ENCODE assay signal across 8 mouse cellular contexts in the genomic region with DNA sequence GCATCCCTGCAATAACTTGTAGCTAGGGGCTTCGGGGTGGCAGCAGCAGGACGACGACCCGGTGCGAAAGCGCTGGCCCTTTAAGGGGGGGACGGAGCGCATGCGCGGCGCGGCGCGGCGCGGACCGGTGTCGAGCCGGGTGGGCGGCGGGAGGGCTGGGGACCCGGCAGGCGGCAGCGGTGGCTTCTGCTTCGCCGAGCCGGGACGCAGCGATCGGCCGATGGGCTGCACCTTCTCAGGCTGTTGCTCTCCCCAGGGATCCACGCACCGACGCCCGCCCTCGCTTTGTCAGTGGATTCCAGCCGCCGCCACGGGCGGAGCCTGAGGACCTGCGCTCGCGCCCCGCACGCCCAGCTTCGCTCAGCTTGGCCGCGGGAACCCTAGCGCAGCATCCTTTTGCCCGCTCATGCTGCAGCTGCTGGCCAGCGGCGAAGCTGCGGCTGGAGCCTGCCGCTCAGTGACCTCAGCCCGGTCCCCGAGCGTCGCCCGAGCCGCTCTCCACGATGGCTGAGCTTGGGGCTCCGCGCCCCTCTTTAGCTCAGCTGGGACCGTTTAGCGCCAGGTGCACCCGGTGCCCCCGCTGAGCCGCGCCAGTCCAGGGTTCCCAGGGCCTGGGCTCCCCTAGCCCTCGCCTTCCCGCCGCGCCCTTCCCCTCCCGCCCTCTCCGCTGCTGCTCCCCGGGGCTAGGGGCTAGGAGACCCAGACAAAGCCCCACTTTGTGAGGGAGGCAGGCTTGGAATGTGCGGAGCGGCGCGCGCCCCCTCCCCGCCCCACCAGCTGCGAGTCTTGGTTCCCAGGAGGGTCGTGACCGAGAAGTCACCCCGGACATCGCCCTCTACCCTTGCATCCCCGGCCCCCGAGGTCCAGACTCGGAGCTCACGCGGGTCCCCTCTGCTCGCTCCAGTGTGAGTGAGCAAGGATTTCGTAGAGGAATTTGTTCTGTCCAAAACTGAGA. TPM values are rescaled to one million over a fixed set of nuclear protein-coding genes. Genes with fewer than 3 reads are reported as not detected.
A peak's percentile ranks its signal among the peaks of the same experiment; 100 is the strongest.
DNase-seq lines count a peak whose midpoint lies in the region; ATAC-seq and TF ChIP-seq lines count a peak whose summit lies in the region.

A gene (plus strand): TSS at position 110 of the 955 bp plus-strand sequence.

- peak within 1 kb of the TSS; percentile 84 for H3K4me2 ChIP-seq in hindbrain, postnatal 0 days (ENCODE audit: low read depth, low read length)

- WGBS in hindbrain, postnatal 0 days, result under 1% methylated on average over 91 of the region's 94 CpGs
- 3% methylated on average over 89 of the region's 94 CpGs for WGBS in macrophage (ENCODE audit: missing documents)

- H3K4me1 ChIP-seq in hindbrain, postnatal 0 days (ENCODE audit: insufficient read depth, low read length), result peaks cover 20% of the 10 kb centered on the region

- no peaks in the 10 kb centered on the region for H3K36me3 ChIP-seq in hindbrain, postnatal 0 days (ENCODE audit: insufficient read depth, low read length)
- H3K36me3 ChIP-seq in macrophage (ENCODE audit: inconsistent target), result no peaks in the 10 kb centered on the region

- intact Hi-C loops in left cerebral cortex, postnatal 10 days (cut with DNase I), result loop anchor here (5.0 kb wide), 1 partner anchor 37 kb away; no protein-coding TSS in a partner anchor

- H3K27me3 ChIP-seq in hindbrain, postnatal 0 days (ENCODE audit: insufficient read depth, low read length), result no peaks in the 10 kb centered on the region

- H3K4me3 ChIP-seq in hindbrain, postnatal 0 days (ENCODE audit: low read length), result peak within 1 kb of the TSS; percentile 94
- peak within 1 kb of the TSS; percentile 12; the same call in 1 of the 2 replicates for H3K4me3 ChIP-seq in macrophage (ENCODE audit: inconsistent target)

- ATAC-seq in hindbrain, postnatal 0 days, result peak; percentile 79
- ATAC-seq in erythroid progenitor cell, adult 5-6 weeks (replicated peaks; ENCODE audit: low FRiP score, poor library complexity, severe bottlenecking), result no peak

- H3K9ac ChIP-seq in hindbrain, postnatal 0 days (replicated peaks; ENCODE audit: low read length), result peak within 1 kb of the TSS; percentile 98

- H3K27ac ChIP-seq in hindbrain, postnatal 0 days, result peak within 1 kb of the TSS; percentile 95
- no peak within 1 kb of the TSS for H3K27ac ChIP-seq in macrophage

- H3K79me2 ChIP-seq in macrophage (ENCODE audit: inconsistent target), result no peaks in the 10 kb centered on the region

- TF ChIP-seq CTCF in hindbrain, postnatal 0 days (IDR thresholded peaks at IDR 0.05; ENCODE audit: low read depth), result no peak

- DNase-seq in adrenal gland, adult 2 months, result peak; percentile 78
- DNase-seq in cerebellum, postnatal 4 days (ENCODE audit: low spot score in 2 of 2), result peak; percentile 47 to 78
- peak; percentile 76 for DNase-seq in gastrocnemius, postnatal 10 days
- peak; percentile 88 for DNase-seq in hindbrain, postnatal 0 days (ENCODE audit: low spot score)
- peak in 1 of 2 experiments; percentile 85 for DNase-seq in left cerebral cortex, postnatal 10 days (ENCODE audit: extremely low spot score in 1 of 2, low spot score in 2 of 2)
- DNase-seq in right cerebral cortex, postnatal 25 days, result peak; percentile 82

- H3K9me3 ChIP-seq in hindbrain, postnatal 0 days (ENCODE audit: low read length), result no peaks in the 10 kb centered on the region

RNA-seq across cellular contexts. Expression of the gene that starts here (rescaled TPM):
- 1 to 10 TPM; 2.9 to 4.8 TPM for total RNA-seq in adrenal gland, adult 2 months (2021)
- 4.8 and 6.8 TPM in 2 replicates for polyA plus RNA-seq in adrenal gland, adult 2 months (2012; rRNA removed)
- 10 to 100 TPM; 29.9 to 34.5 TPM for total RNA-seq in gastrocnemius, postnatal 10 days (2021)
- 109 and 114 TPM in 2 replicates for total RNA-seq in hindbrain, postnatal 0 days (2014; rRNA removed)
- 25.0 and 26.5 TPM in 2 replicates for polyA plus RNA-seq in hindbrain, postnatal 0 days (2015; fragmentation: Nextera tagmentation; extraction: Ambion mirVana)
- total RNA-seq in left cerebral cortex, postnatal 10 days (2021), result 100 to 1,000 TPM in 1 of 2 experiments, 10 to 100 TPM in 1; 92.6 to 100 TPM
- 10 to 100 TPM in 8 of 26 experiments, 1 to 10 TPM in 13, under 1 TPM in 3, not detected in 2; 0.25 to 22.1 (median 4.6) TPM for total RNA-seq in macrophage (2018; cell fraction: chromatin; rRNA removed)
- total RNA-seq in macrophage (2018; cell fraction: cytosol; rRNA removed), result 1 to 10 TPM in 15 of 26 experiments, under 1 TPM in 11; 0.12 to 7.0 (median 1.1) TPM
- 10 to 100 TPM in 4 of 26 experiments, 1 to 10 TPM in 18, under 1 TPM in 2, not detected in 2; 0.24 to 15.2 (median 4.0) TPM for total RNA-seq in macrophage (2018; cell fraction: nucleus; rRNA removed)
- 0.13 to 0.30 TPM in 2 of 3 replicates, not detected in the other for polyA plus RNA-seq in macrophage (2018)
- total RNA-seq in erythroid progenitor cell, adult 5-6 weeks (2015; ENCODE audit: low replicate concordance), result not detected in 2 replicates
- not detected in 2 replicates for total RNA-seq in erythroid progenitor cell, adult 5-6 weeks (2017; ENCODE audit: low replicate concordance)

Comparison
In these comparisons a context has a peak if more than half of its experiments do, and no peak if none do; other contexts are left out.
1. RNA of the gene that starts here (total RNA-seq): 109 to 114 TPM in hindbrain, postnatal 0 days, 92.6 to 100 TPM in left cerebral cortex, postnatal 10 days and 29.9 to 34.5 TPM in gastrocnemius, postnatal 10 days; 2.9 to 4.8 TPM in adrenal gland, adult 2 months and not detected in erythroid progenitor cell, adult 5-6 weeks; every median in the first group is over 4 times any median in the second.